Mouse (Mus musculus) heart, adult 2 months (tissue): ENCODE measurements around the gene Ascc1.

Source experiments
- CTCF ChIP-seq: fragments of 200-600 bp; IDR thresholded peaks from 2 replicates; pipeline ENCODE4 v1.8.1; 2022; ENCODE audit warnings: antibody characterized with exemption, mild to moderate bottlenecking, moderate library complexity
- EP300 ChIP-seq: fragments of 200-500 bp; IDR thresholded peaks from 2 replicates; pipeline ENCODE4 v1.6.1; 2011; ENCODE audit warnings: low read depth, low read length, control low read depth; ENCODE audit not compliant: insufficient read depth
- POLR2A ChIP-seq: fragments of 200-500 bp; IDR thresholded peaks from 2 replicates; pipeline ENCODE4 v1.6.1; 2011; ENCODE audit warnings: mild to moderate bottlenecking, low read depth, low read length, control low read depth; ENCODE audit not compliant: insufficient read depth

DNA sequence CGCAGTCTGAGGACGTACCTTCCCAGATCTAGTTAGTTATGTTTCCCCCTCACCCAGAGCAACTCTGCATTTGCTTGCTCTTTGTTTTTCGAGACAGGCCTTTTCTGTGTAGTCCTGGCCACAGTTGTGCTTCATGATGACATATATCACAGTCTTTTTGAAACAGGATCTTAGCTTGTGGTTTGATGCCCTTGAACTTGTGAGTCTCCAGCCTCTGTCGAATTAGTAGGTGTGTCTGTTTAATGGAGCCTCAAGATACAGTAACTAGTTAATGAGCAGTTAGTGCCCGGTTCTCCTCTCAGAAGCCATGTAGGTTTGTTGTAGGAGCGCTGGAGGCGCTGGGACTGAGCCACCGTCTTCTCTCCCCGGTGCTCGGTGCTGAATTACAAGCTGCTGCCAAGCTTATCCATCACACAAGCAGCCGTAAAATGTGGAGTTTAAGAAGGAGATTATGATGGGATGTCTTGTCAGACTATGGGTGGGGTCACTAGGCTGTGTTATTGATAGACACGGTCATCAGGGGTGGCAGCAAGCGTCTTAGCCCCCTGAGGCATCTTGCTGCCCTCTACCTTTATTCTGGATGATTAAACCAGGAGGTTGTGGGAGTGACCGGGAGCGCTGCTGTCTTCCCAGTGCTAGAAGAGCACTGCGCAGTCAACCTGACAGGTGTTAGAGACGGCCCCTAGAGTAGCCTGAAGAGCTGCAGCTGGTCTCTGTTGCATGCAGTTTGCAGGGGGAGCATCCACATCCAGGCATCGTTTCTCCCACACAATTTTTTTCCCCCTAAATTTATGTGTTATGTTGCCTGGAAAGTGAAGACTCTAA is 75.3 kb downstream of the Ascc1 start:
- no peak for TF ChIP-seq CTCF
- no peak for TF ChIP-seq POLR2A
- TF ChIP-seq EP300, result no peak
